Mouse (Mus musculus) bone marrow, adult 2 months (tissue): ENCODE measurements at regions not wholly inside any gene's neighbourhood (a gene's known extent, or its start where the extent isn't known, plus 50 kb on each side); places are given as distances from the start of the nearest gene placed in this dataset.

Experiments
- H3K27ac ChIP-seq: fragments of 200-500 bp; 2 replicates; pipeline ENCODE4 v1.5.1; 2012; ENCODE audit warnings: low read depth, mild to moderate bottlenecking, control low read depth, inconsistent platforms, low read length; ENCODE audit not compliant: control insufficient read depth, poor library complexity, insufficient read depth
- H3K4me1 ChIP-seq: fragments of 200-500 bp; 2 replicates; pipeline ENCODE4 v1.6.1; 2011; ENCODE audit warnings: low read length; ENCODE audit not compliant: control insufficient read depth, insufficient read depth
- H3K4me3 ChIP-seq: fragments of 200-500 bp; replicated peaks from 2 replicates; pipeline ENCODE3; 2011; ENCODE audit warnings: mild to moderate bottlenecking, low read depth, low read length, control low read depth; ENCODE audit not compliant: control insufficient read depth
- CTCF ChIP-seq: fragments of 200-500 bp; IDR thresholded peaks from 2 replicates; pipeline ENCODE4 v1.5.1; 2011; ENCODE audit warnings: low read length, control low read depth; ENCODE audit not compliant: control insufficient read depth, insufficient read depth
- POLR2A ChIP-seq: fragments of 200-500 bp; IDR thresholded peaks from 2 replicates; pipeline ENCODE4 v1.6.1; 2011; ENCODE audit warnings: low read depth, mild to moderate bottlenecking, control low read depth, low read length, borderline replicate concordance; ENCODE audit not compliant: control insufficient read depth
- WGBS: fragments of 180-500 bp; shearing (Covaris S2); methylation state at CpG from one replicate; pipeline ENCODE4 v1.1.7; 2018; 5-methylcytosine and 5-hydroxymethylcytosine counted together

DNA sequence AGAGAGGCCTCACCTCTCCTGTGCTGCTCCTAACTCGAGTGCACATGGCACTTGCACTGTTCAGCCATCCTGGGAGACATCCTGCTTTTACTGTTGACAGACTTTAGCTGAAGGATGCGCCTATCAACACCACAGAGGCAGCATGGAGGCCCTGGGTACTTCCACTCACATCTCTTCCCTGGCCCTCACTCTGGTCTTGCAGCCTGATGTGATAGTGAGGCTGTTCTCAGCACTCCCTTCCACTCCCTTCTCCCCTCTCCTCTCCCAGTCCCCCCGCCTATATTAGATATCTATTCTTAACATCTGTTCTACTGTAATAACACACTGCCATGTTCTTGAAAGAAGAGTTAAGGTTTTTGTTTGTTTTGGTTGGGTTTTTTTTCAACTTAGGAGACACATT lies 50.2 kb upstream of the Bod1 start:
- Histone ChIP-seq H3K27ac (no peak overlapping the region), H3K4me3 (no peak overlapping the region), H3K4me1 (peaks cover 2% of the 10 kb centered on the region; the same call in 1 of the 2 replicates)
- TF ChIP-seq CTCF (no peak), POLR2A (no peak)
- 53% methylated on average over 3 of the region's 3 CpGs for WGBS

DNA sequence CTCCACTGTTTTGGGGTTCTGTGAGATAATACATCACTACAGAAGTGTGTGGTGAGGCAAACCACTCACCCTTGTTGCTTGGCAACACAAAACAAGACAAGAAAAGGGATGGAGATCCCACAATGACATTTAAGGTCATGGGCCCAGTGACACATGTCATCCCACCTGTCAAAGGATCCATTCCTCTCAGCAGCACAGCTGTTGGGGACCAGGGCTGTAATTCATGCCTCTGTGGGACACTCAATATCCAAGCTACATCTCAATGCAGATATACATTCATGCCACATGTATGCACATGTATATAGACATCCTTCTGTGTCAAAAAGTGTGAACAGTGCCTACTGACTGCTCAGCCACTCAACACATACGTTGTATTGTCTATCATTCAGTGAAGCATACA lies 52.8 kb upstream of the Bod1 start:
- 77% methylated on average over 1 of the region's 1 CpGs for WGBS
- TF ChIP-seq POLR2A: no peak
- no peak for TF ChIP-seq CTCF
- H3K4me1 ChIP-seq: peaks cover 5% of the 10 kb centered on the region

DNA sequence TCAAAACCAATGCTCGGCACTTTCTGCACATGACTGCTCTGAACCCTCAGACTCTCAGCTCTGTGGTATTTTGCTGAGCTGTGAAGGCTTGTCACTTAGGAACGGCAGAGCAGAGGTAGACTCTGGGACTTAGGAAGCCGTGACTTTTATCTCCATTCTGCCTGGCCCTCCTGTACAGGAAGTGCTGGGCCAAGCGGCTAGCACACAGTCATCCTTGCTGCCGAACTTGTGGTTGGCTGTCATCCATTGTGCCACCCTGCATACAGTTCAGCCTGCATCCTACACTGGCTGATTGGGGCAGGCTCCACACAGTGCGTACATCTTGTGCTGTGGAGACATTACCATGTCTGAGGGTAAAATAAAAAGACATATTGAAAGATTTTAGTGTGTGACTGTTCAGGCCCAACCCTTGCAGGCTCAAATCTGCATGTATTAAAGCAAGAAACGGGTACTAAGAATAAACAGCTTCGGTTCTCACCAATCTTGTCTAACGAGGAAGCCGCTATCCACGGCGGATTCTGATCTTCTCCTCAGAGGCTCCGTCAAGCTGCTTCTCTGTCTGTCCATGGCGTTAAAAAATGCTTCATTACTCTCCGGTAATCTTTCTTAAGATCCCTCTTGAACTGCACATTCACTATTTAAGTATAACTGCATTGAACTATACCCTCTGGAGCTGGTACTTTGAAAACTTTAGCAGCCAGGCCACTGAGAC lies 54.4 kb upstream of the Bod1 start:
- Histone ChIP-seq H3K4me1 (peaks cover 5% of the 10 kb centered on the region), H3K4me3 (no peak overlapping the region), H3K27ac (no peak overlapping the region)
- no peak for TF ChIP-seq CTCF
- no peak for TF ChIP-seq POLR2A
- WGBS: 10% methylated on average over 15 of the region's 15 CpGs

More for the DNA sequence above, 52.8 kb upstream of the Bod1 start:
- Histone ChIP-seq H3K4me3 (no peak overlapping the region), H3K27ac (no peak overlapping the region)

DNA sequence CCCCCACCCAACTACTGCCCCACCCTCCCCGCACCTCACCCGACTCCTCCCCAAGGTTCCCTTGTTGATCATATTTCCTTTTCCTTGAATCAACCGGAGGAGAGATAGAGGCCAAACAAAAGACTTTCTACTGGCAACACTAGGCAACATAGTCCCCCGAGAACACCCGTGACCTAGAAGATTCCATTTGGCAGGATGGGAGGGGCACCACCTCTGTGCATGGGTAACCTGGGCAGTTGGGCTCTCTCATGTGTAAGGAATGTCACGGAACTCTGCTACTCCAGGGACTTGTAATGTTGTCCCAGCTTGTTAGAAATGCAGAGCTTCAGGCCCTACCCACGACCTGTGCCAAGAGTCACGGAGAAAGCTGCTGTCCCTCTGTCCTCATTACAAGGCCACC lies 55.6 kb upstream of the Bod1 start:
- Histone ChIP-seq H3K27ac (no peak overlapping the region), H3K4me3 (no peak overlapping the region), H3K4me1 (peaks cover 5% of the 10 kb centered on the region)
- TF ChIP-seq POLR2A: no peak
- TF ChIP-seq CTCF: no peak
- 66% methylated on average over 8 of the region's 8 CpGs for WGBS

DNA sequence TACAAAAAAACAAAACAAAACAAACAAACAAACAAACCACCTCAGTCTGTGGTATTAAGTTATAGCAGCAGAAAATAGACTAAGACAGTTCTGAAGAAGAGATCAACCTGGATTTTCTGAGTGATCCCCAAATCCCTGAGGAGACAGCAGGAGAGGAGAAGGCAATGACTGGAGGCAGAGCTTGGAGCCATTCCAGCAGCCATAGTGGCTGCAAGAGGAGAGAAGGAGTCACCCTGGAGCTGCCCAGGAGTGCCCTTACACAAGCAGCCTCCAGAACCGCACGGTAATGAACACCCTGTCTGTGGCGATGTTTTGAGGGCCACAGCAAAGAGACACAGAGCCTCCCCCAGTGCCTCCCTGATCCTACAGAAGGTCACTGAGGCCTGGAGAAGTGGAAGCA lies 58.0 kb upstream of the Bod1 start:
- 81% methylated on average over 3 of the region's 3 CpGs for WGBS
- Histone ChIP-seq H3K4me3 (no peak overlapping the region), H3K27ac (no peak overlapping the region), H3K4me1 (peaks cover 7% of the 10 kb centered on the region)
- TF ChIP-seq POLR2A (no peak), CTCF (no peak)

DNA sequence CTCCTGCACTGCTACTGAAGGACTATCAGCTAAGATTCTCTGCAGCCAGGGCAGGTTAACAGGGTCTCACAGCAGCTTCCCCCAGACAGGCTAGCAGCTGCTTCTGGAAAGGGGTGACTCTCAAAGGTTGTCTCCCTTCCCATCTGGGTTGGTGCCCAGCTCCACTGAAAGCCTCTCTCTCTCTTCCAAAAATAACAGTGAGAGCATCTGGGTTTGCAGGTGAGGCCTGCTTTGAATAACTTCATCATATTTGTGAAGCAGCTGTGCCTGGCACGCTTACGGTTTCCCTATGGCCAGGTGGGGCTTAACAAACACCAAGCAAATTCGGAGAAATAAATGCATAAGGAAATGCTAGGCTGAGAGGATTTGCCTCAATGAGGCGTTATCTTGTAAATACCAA lies 58.5 kb upstream of the Bod1 start:
- WGBS: 83% methylated on average over 4 of the region's 4 CpGs
- Histone ChIP-seq H3K4me3 (no peak overlapping the region), H3K27ac (no peak overlapping the region), H3K4me1 (peaks cover 7% of the 10 kb centered on the region)
- TF ChIP-seq POLR2A (no peak), CTCF (no peak)

DNA sequence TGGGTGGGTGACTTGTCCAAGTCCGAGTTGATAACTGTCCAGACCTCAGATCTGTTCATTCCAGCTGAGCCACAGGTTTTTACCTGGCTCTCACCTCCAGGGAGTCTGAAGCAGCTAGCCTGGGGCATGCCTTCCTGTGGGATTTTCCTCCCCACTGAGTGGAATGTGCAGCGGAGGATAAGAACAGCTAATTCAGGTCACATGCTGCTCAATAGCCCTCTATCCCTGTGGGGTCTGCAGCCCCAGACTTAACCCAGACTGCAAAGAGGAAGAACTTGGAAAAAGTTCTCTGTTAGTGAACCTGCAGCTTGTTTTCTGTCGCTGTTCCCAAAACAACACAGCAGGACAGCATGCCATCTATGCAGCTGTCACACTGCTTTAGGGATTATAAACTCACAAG lies 59.0 kb upstream of the Bod1 start:
- TF ChIP-seq CTCF (no peak), POLR2A (no peak)
- no peak overlapping the region for H3K4me3 ChIP-seq
- H3K4me1 ChIP-seq: peaks cover 7% of the 10 kb centered on the region
- H3K27ac ChIP-seq: no peak overlapping the region
- 70% methylated on average over 3 of the region's 3 CpGs for WGBS

DNA sequence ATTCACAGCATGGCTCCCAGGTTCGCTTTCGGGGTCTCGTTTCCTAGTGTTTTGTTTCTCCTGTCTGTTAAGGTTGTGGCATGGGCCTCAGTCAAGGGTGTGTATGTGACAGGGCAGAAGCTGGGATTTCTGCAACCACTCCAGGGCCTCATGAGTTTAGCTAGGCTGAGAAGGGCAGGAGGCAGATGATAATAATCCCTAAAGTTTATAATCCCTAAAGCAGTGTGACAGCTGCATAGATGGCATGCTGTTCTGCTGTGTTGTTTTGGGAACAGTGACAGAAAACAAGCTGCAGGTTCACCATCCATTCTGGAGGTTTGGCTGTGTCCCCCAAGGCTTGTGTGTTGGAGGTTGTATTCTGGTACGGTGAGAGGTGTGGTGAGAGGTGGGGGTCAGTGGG lies 59.8 kb upstream of the Bod1 start:
- no peak overlapping the region for H3K27ac ChIP-seq
- TF ChIP-seq POLR2A (no peak), CTCF (no peak)
- H3K4me3 ChIP-seq: no peak overlapping the region
- WGBS: 80% methylated on average over 4 of the region's 4 CpGs
- H3K4me1 ChIP-seq: peaks cover 5% of the 10 kb centered on the region

DNA sequence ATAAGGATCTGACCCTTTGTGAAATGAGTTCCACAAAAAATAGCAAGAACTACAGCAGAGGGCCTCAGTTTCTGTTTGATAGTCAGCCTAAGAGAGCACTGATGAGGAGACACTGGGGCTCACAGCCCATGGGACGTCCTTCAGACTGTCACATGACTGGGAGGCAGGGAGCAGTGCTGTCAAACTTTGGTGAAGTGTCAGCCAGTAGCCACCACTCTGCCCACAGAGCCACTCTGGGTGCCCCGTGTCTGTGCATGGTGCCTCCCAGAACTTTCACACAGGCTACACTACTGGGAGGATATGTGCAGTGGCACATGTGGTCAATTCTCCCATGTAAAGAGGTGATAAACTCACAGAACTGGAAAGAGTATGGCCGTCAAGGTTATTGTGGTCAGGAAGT lies 60.7 kb upstream of the Bod1 start:
- H3K4me3 ChIP-seq: no peak overlapping the region
- no peak for TF ChIP-seq CTCF
- TF ChIP-seq POLR2A: no peak
- H3K4me1 ChIP-seq: peaks cover 5% of the 10 kb centered on the region
- WGBS: 11% methylated on average over 3 of the region's 3 CpGs
- no peak overlapping the region for H3K27ac ChIP-seq
